Mouse (Mus musculus): ENCODE results near the gene Megf11.
"Not testable (repeated sequence)": the region's sequence is repeated elsewhere in the genome, so short reads cannot be mapped to it uniquely, and the experiment has no call there.

The Megf11 gene

DNA sequence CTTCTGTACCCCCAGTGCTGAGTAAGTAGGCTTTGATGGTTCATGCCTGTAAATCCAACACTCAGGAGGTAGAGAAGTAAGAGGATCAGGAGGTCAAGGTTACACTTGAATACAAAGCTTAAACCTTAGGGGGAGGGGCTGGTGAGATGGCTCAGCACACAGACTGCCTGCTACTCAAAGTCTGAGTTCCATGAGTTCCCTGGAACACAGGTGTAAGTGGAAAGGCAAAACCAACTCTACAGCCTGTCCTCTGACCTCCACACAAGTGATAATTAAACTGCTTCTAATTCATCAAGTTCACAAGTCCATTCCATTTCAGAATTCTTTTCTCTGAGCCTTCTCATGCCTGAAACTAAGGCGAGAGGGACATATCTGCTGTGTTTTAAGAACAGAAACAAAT lies 265.8 kb downstream of the Megf11 start:
- DNase-seq (ENCODE audit: low spot score) = no peak

DNA sequence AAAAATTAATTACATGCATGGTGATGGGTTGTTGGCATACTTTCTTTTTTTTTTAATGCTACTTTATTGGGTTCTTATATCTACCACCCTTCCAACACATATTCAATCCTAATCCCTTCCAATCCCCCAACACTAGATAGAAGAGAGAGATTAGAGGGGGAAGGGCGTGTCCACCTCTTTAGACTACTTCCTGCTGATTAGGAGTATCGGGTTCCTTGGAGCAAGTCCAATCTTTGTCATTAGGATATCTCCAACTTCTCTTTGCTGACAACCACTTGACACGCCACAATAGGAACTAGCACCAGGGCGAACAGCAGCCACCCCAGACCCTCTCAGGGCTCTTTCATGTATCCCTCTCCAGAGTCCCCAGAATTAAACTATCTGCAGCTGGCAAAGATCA lies 266.3 kb downstream of the Megf11 start:
- DNase-seq (ENCODE audit: low spot score) = no peak

DNA sequence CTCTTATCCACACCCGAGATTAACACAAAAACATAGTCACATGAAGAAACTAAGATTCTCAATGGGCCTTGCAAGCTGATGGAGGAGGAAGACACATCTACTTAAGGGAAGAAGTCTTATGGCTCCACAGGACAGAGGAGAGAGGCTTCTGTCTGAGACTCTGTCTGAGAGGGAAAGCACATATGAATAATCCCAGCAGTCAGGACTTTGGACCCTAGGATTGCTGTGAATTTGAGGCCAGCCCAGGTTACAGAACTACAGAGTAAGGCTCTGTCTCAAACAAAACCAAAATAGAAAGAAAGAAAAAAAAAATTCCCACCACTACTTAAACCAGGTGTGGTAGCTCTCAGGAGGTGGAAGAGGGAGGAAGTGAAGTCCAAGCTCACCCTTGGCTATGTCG lies 266.7 kb downstream of the Megf11 start:
- DNase-seq (ENCODE audit: low spot score) = no peak

DNA sequence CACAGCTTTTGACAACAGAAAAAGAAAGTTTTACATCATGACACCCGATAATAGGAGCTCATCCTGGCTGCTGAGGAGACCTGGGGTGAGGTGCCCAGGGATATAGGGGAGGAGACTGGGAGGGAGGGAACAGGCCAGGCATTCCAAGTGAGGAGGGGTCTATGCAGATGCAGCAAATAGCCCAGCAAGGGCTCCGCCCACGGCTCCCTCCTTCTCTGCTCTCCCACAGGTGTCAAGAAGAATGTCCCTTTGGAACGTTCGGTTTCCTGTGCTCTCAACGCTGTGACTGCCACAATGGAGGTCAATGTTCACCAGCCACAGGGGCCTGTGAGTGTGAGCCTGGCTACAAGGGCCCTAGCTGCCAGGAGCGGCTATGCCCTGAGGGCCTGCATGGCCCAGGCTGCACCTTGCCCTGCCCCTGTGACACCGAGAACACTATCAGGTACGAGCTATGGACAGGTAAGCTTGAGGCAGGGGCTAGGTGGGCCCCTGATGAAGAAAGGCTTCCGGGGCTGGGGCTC lies 267.5 kb downstream of the Megf11 start:
- DNase-seq (ENCODE audit: low spot score) = no peak

DNA sequence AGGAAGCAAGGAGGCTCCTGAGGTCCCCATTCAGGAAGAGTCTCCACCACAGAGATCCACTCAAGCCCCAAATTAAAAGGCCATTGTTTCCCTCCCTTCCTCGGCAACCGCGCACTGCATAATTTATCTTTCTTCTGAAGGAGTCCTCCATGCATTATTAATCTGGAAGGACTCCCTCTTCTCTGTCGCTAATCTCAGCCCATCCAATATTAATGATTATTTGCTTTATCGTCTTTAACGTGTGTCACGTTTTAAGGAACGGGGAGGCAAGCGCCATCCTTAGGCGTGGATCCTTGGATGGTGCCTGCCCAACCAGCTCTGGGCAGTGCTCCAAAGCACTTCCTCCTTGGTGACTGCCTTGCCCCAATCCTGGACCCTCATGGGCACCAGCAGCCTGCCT lies 269.3 kb downstream of the Megf11 start:
- no peak for DNase-seq (ENCODE audit: low spot score)

DNA sequence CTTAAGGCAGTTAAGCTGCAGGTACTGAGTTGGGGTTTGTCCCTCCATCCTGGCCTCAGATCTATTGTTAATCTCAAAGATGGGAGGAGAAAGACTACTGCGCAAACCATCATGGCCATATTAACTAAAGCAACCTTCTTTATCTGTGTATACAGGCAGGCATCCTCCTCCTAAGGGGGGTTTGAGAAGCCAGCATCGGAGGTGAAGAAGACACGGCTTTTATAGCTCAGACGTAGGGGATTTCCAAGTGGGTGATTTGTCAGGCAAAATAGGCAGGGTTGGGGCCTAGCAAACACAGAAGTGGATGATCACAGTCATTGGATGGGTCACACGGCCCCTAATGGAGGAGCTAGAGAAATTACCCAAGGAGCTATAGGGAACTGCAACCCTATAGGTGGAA lies 271.2 kb downstream of the Megf11 start:
- DNase-seq (ENCODE audit: low spot score) = no peak

DNA sequence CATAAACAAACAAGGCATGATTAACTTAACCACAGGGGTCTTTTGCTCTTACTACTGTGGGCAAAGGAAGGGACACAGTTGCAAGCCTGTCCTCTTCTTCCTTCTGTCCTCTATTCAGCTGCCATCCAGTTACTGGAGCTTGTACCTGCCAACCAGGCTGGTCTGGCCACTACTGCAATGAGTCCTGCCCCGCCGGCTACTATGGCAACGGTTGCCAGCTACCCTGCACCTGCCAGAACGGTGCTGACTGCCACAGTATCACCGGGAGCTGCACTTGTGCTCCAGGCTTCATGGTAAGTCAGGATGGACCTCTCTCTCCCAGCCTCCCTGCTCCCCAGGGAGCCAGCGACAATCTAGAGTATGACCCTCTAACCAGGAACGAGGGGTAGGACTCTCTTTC lies 274.8 kb downstream of the Megf11 start:
- DNase-seq (ENCODE audit: low spot score) = no peak

DNA sequence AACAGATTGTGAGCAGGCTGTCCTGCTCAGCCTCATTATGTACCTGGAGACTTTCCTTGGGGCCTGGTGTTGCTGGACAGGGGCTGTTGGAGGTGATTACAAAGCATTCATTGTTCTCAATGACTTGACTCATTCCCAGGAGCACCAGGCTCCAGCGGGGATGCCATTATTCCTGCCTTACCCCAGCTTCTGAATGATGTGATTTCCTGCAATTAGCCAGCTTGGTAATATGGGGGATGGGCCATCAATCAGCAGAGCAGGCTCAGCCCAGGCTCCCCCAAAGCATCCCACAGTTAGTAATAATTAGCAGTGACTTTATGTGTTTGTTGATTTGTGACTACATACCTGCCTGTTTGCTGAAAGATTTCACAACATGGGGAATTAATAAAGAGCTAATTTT lies 279.2 kb downstream of the Megf11 start:
- no peak for DNase-seq (ENCODE audit: low spot score)

DNA sequence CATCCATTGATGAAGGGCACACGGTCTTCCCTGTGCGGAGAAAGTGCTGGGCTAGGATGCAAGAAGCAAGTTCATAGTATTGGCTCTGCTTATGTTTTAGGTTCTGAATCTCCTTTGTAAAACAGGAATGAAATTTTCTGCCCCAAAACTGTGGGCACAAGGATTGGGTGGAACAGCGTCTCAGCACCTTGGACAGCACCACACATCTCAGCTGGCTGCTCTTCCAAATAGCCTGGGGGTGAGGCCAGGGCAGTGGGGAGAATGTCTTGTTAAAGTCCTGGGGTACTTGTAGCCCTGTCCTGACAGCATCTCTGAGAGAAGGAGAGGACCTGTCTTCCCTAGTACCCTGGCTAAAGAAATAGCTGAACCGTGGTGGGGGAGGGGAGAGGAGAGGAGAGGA lies 281.1 kb downstream of the Megf11 start:
- no peak for DNase-seq (ENCODE audit: low spot score)

DNA sequence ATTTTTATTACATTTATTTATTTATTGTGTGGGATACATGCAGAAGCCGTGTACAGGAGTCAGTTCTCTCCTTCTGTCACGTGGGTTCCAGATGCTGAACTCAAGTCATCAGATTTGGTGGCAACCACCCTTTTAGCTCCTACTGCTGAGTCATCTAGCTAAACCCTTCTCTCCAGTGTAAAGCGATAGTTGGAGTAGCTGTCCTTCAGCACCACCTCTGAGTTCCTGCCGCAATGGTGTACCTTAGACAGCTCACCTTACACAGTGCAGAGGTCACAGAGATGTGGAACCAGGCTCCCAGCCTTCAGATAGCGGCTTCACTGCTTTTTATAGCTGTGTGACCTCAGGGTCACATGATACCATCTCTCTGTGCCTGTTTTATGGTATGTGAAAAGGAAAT lies 282.1 kb downstream of the Megf11 start:
- no peak for DNase-seq (ENCODE audit: low spot score)

DNA sequence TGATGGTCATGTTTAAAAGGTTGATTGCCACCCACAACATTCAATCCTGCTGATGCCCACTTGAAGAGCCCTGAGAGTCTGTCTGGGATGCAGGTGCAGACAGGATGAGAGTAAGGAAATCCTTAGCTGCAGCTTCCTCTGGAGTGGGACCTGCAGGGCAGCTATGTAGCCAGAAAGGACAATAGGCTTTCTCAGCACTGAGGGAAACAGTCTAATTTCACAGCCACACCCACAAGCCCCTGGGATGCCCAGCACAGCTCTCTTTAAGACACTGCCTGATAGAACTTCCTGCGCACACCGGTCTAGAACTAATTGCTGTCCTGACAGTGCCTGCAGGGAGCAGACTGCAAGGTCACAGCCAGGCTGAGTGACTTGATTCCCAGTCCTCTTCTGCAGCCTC lies 282.6 kb downstream of the Megf11 start:
- DNase-seq (ENCODE audit: low spot score) = no peak

DNA sequence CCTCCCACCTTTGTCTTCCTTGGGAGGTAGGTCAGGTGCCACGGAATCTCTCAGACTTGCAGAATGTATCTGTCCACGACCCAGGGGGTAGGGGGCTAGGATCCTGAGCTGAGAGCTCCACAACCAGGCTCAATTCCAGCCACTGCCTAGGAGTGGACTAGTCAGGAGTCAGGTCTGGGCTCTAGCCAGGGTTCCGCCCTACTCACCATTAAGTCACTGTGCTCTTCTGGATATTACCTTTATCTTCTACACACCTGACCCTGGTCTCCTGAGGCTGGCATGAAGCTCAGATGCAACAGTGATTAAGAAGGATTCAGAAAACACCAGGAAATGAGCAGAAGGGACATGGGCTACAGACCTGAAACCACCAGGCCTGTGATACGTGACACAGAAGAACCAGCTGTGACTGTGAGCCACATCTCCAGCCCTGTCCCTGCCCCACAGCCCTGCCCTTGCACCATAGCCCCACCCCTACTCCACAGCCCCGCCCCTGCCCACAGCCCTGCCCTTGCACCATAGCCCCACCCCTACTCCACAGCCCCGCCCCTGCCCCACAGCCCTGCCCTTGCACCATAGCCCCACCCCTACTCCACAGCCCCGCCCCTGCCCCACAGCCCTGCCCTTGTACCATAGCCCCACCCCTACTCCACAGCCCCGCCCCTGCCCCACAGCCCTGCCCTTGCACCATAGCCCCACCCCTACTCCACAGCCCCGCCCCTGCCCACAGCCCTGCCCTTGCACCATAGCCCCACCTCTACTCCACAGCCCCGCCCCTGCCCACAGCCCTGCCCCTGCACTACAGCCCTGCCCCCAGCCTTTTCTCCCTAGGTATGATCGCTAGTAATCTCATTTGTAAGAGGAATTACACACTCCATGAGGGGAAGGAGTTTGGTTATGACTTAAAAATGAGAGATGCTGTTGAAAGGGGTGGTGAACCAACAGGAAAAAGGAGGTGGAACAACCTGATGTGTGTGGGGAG lies 286.2 kb downstream of the Megf11 start:
- not testable (repeated sequence) for DNase-seq (ENCODE audit: low spot score)

DNA sequence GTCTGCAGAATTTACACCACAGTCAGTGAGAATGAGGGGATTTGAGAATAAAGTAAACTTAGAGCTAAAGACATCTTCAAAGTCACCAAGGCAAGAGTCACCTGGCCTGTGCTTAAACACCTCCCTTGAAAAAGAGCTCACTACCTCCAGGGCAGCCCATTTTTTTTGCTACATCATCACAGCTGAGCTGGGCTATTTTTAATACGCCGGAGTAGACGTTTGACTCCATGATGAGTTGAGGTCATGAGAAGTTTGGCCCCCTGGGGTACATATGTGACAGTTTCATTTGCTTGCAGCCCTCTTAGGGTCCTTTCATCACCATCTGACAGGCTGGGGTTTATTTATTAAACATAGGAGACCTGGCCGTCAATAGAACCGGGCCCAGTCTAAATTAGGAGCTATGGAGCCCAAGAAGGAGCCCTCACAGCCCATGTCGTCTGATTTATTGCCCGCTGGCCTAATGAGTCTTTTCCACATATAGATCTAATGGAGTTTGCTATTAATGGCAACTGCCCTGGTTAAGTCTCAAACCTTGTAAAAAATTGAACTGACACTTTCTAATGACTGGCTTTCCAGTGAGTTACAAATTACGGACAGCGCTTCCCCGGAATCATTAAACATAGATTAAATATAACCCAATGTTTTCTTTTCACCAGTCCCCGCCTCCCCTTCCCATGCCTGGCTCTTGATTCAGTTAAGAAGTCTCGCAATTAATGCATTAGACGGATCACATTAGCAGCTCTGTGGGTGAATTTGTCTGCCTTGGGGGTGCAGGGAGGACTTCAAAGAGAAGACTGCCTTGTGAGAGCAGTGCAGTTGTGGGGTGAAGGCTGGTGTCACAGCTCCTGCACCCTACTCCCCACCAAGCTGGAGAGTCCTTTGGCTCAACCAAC lies 301.9 kb downstream of the Megf11 start:
- no peak for DNase-seq (ENCODE audit: low spot score)

DNA sequence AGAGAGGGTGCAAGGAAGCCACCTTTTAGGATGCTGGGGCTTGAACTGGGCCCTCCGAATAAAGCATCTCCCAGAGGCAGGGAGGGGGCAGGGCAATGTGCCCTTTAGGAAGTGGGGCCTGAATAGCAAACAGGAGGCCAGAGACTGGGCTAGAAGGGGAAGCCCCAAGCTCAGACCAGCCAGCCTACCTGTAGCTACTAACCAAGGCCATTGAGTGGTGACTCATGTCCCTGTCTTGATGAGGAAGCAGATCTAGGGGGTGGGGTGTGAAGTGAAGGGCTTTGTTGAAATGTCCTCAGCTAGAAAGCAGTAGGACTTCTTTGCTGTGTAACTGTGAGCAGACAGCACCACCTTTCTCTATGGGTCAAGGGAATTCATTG lies 302.6 kb downstream of the Megf11 start:
- DNase-seq (ENCODE audit: low spot score) = no peak

DNA sequence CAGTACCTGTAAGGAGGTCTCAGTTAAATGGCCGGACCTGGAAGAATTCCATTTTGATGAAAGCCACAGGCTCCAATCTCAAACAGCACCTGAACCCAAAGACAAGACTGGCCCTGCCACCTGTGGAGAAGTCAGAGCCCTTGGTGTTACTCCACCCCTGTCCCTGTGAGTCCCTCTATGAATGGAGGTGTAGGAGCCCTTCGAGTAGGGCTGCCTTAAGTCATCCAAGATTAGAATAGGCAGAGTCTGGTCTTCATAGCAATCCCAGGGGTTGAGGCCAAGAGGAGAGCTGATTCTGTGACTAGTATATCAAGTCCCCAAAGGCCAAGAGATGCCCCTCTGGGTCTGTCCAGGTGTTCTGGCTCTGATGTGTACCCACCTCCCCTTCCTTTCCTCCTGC lies 305.3 kb downstream of the Megf11 start:
- DNase-seq (ENCODE audit: low spot score) = no peak

DNA sequence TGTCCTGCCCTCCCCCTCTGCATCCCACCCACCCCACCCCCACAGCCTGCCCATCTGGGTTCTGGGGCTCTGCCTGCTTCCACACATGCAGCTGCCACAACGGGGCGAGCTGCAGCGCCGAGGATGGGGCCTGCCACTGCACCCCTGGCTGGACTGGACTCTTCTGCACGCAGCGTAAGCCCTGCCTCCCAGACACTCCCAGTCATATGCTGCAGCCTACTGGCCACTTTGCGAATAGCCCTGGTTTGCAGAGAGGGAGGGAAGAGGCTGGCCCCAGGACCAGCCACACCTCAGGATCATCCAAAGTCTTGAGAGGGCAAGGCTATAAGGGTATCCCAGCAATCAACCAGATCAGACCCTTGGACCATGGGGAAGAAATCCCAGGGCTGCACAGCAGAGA lies 305.8 kb downstream of the Megf11 start:
- DNase-seq (ENCODE audit: low spot score) = peak; percentile 12

DNA sequence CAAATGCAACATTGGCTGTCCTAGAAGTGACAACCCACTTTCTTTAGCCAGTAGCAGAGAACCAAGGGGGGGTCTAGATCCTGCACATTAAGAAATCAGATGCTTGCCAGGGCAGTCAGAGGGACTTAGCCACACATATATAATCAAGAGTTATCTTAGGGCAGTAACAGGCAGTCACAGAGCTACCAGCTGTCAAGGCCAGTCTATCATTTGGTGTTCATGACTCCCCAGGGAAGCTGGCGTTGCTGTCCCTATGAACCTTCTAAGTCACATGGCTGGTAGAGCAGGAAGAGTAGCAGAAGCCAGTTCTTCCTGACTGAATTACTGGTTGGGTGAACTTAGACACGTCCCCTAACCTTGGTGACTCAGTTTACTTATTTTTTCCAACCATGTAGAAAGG lies 307.7 kb downstream of the Megf11 start:
- no peak for DNase-seq (ENCODE audit: low spot score)

DNA sequence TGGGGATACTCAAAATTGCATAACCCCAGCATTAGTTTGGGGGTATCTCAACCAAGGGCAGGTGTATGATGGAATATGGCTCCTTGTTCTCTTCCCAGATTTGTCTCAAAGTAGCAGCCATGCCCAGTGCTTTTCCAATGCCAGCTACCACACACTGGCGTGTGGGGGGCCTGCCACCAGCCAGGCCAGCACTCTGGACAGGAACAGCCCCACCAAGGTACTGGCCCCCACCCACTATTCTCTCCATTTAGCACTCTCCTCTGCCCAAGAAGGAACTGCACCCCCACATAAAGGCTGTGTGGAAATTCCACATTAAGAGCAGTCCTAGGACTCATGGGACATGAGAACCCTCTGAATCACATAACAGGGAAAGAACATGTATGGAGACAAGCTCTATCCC lies 309.8 kb downstream of the Megf11 start:
- DNase-seq (ENCODE audit: low spot score) = no peak

DNA sequence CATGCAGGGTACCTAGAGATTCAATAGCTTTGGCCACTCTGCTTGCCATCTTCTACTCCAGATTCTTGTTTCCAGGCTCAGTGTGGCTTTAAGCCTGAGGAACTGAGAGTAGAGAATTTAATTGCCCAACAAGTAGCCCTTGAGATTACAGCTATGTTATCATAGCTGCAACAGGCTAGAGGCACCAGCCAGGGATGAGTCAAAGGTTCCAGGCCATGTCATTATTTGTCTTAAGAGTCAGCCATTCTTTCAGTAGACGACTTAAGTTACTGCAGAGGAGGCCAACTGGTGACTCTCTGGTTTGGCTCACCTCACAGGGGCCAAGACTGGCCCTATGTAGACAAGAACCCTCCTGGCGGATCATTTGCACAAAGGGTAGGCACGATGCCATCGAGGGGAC lies 311.0 kb downstream of the Megf11 start:
- no peak for DNase-seq (ENCODE audit: low spot score)

DNA sequence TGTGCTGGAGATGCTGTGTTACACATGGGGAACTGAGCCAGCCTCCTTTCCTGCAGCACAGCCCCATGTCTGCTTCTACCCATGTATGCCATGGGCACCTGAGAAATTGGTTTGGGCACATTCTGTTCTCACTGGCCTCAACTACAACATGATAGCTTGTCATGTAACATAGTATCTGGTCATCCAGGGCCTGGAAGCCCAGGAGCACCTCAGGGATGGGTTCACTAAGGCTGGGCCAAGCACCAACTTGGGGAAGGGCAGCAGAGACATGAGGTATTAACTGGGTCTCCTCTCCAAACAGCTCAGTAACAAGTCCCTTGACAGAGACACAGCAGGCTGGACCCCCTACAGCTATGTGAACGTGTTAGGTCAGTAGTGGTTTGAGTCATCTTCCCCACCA lies 311.6 kb downstream of the Megf11 start:
- no peak for DNase-seq (ENCODE audit: low spot score)

DNA sequence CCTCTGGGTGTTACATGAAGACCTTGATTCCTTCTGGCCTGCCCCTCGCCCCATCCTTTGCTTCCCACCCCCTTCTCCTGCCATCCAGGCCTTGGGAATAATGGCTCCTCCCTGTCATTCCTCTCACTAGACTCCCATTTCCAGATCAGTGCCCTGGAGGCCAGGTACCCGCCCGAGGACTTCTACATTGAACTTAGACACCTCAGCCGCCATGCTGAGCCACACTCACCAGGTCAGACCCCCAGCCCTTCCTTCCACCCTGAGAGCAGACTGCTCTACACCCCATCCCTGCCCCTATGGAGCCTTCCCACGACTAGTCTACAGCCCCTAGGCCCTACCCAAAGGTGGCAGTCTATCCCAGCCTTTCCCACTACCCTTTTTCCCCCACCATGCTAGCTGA lies 312.3 kb downstream of the Megf11 start:
- no peak for DNase-seq (ENCODE audit: low spot score)

DNA sequence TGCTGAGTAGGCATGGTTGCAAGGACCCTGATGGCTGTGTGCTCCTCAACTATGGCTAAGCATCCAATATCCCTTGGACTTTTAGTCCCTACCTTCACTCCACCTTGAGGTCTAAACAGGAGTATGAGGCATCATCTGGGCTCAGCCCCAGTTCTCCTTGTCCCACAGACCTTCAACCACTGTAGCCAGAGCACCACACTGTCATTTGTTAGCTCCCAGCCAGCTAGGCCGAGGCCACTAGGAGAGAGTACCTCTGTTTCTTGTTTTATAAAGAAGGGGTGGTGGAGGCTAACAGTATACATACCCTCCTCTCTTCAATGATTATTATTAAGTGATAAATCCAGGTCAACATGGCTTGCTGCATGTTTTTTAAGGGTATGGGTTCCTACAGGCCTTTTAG lies 313.2 kb downstream of the Megf11 start:
- DNase-seq (ENCODE audit: low spot score) = no peak

Data from ovary, adult 18-20 months (tissue).